Mouse (Mus musculus) G1E (cell line): ENCODE data around the gene Adcy1.

ENCODE experiments used
- CTCF ChIP-seq: IDR thresholded peaks from 2 replicates; pipeline ENCODE4 v1.5.1; 2012; ENCODE audit warnings: low read depth, low read length, inconsistent platforms, mixed read lengths
- GATA1 ChIP-seq: IDR thresholded peaks from 2 replicates; pipeline ENCODE4 v1.6.1; 2012; ENCODE audit warnings: borderline replicate concordance, low read length, inconsistent platforms, mixed read lengths
- GATA2 ChIP-seq: IDR thresholded peaks from 2 replicates; pipeline ENCODE4 v1.6.1; 2012; ENCODE audit warnings: low read depth, low read length, inconsistent platforms, borderline replicate concordance
- POLR2AphosphoS5 ChIP-seq: IDR thresholded peaks from 2 replicates; pipeline ENCODE4 v1.6.1; 2012; ENCODE audit warnings: low read depth, low read length, inconsistent platforms; ENCODE audit not compliant: insufficient replicate concordance
- TAL1 ChIP-seq: conservative IDR thresholded peaks from 2 replicates; pipeline ENCODE4 v1.6.1; 2012; ENCODE audit warnings: low read depth, low read length, inconsistent platforms, mixed read lengths

DNA sequence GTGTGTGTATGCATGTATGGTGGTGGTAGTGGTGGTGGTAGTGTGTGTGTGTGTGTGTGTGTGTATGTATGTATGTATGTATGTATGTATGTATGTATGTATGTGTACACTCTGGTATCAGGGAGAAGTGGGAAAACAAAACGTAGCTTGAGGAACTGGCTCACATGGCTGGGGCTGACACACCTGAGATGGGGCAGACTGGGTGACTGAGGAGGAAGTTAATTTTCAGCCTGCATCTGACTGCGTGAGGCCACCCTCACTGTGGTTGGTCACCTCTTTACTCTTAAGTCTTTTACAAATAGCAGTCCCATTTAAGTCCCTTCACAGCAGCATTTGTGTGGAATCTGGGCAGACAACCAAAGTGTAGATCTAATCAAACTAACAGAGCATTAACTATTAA is 116.0 kb downstream of the Adcy1 start:
- TF ChIP-seq CTCF (no peak), TAL1 (no peak), GATA1 (no peak), GATA2 (no peak), POLR2AphosphoS5 (no peak)
